Mouse (Mus musculus): Measurements from ENCODE around the gene Mettl22.

DNA sequence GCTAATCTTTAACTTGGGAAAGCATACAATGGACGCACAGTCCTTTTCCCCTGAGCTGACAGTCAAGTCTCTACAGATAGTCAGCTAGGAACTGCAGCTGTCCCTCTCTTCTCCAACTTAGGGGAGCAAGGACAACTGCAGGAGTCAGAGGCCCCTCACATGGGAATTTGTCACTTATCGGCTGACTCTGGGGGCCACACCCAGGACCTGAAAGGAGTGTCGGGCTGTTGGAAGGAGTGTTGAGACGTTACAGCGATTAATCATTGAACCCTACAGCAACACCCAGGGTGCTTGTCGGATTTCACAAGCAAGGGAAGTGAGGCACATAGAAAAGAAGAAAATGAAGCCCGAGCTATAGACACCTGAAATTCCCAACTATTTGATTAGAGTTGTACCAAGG is 55.3 kb downstream of the Mettl22 start:
- TF ChIP-seq POLR2A (IDR thresholded peaks at IDR 0.05; ENCODE audit: low read depth, low read length) (no peak), CTCF (IDR thresholded peaks at IDR 0.05; ENCODE audit: borderline replicate concordance, insufficient read depth, low read length) (no peak)
